Mouse (Mus musculus) bone marrow macrophage, adult 2 months (primary cell): Measurements from ENCODE around the gene 2310022A10Rik.

Experiments
- CTCF ChIP-seq: IDR thresholded peaks from 2 replicates; pipeline ENCODE4 v1.5.1; 2012; ENCODE audit warnings: low read depth, mild to moderate bottlenecking, low read length, moderate library complexity
- POLR2A ChIP-seq: IDR thresholded peaks from 2 replicates; pipeline ENCODE4 v1.6.1; 2012; ENCODE audit warnings: mild to moderate bottlenecking, low read depth, low read length, borderline replicate concordance

DNA sequence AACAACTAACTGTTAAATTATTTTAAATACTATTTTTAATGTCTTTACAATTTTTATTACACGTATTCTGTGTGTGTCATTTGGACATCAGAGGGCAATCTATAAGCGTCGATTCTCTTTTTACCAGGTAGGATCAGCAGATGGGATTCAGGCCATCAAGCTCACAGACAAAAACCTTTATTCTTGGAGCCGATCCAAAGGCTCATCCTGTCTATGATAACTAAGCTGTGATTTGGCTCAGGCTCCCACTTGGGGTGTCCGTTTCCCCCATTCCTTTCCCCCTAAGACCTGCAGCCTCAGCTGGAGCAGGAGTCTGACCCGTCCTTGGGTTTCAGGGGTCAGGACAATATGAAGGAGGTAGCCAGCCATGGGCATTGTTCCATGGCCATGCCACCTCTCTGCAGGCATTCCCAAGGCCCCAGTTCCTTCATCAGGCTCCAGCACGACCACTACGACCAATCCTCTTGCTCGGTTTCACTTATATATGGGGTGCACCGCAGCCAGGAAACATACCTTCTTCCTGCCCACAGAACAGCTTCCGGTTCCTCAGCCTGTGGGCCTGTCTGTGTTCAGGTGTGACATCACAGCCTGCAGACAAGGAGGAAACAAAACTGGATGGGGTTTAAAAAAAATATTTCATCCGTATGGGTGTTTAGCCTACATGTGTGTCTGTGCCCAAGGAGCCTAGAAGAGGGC is 8.2 kb upstream of the 2310022A10Rik start:
- no peak for TF ChIP-seq POLR2A
- no peak for TF ChIP-seq CTCF
